Mouse (Mus musculus) frontal cortex, postnatal 25 days (tissue): ENCODE measurements at regions not wholly inside any gene's neighbourhood (a gene's known extent, or its start where the extent isn't known, plus 50 kb on each side); places are given as distances from the start of the nearest gene placed in this dataset.

Source experiments
- DNase-seq, 2 experiments: peaks; one replicate each; pipeline ENCODE4 v3.0.0; 2022; ENCODE audit warnings: low spot score in 2 of 2

GRCm38 (mm10) chr4:12421628-12422319 lies 250.0 kb upstream of the Fam92a start:
- DNase-seq: no peak

DNA sequence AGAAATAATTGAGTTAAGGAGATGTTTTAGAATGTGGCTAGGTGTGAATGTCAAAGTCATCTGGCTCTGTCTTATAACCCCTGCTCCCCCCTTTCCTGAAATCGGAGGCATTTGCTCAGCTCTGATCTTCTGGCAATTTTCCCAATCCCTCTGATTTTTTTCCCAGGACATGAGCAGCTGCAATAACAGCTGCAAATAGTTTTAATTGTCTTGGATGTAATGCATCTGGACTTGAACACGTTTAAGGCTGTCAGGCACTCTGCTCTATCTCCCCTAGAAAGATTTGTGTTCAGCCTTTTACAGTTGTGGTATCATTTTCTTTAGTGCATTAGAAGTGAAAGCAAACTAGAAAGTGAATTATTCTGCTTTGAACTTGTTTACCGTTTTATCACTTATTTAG lies 246.3 kb upstream of the Fam92a start:
- no peak for DNase-seq

DNA sequence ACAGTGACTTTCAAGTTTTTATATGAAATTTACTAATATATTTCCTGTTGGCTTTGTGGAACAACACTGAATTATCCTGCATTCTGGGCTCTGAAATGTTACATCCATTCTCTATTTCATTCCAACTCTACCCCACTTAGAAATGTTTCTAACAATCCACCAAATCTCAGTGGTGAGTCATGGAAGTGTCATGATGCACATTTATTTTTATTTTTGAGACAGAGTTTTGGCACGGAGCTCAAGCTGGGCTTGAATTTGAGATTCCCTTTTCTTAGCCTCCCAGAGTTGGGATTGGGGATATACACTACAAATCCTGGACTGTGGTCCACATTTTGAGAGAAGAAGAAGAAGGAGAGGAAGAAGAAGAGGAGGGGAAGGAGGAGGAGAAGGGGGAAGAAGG lies 223.5 kb upstream of the Fam92a start:
- no peak for DNase-seq

DNA sequence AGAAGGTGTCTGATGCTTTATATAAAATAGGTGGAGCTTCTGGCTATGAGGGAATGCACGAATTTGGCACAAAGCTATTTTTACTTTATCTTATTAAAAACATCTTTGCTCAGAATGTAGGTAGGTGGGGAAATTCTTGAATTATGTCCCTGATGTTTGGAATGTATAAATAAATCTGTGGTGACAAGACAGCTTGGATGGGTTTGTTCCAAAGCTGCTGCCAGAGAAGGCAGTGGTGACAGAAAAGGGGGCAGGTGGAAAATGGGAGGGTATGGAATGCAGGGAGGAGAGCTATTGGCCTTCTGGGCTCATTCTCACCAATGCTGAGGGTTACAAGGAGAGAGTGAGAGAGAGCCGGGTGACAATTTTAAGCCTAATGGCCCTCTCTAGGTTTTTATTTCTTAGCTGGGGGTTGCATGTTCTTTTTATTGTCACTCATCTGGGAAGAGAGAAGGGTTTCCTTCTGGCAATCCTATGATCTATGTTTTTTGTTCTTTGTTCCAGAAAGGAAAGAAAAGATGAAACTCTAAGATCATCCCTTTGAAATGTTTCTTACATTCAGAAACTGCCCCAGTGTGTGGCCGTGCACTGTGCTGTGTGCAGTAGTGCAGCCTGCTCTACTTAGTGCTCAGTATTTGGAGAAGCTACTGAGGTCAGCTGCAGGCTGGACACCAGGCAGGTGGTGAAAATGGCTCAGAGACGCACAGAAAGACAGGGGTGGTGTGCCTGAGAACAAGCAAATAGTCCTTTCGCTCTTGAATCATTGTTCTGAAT lies 205.2 kb upstream of the Fam92a start:
- no peak for DNase-seq

DNA sequence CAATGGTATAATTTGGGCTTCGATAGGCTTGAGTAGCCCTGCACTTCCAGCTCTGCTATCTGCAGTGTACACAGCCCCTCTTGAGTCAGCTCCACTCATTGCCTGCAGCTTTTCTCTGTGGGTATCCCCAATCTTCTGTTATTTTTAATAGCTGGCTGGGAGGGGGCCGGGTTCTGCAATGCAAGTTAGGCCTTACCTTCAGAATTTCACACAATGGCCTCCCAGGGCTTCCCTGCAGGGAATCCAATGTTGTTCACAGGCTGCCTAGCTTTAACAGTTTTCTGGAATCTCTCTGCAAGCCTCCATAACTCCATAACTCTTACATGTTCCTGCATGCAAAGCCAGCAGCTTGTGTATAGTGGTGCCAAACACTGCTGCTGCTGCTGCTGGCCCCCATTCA lies 197.7 kb upstream of the Fam92a start:
- no peak for DNase-seq

GRCm38 (mm10) chr4:12356992-12357634 lies 185.3 kb upstream of the Fam92a start:
- no peak for DNase-seq

GRCm38 (mm10) chr4:12353337-12353856 lies 181.6 kb upstream of the Fam92a start:
- no peak for DNase-seq

- no peak for DNase-seq
Measured at GRCm38 (mm10) chr4:12339236-12339635, 167.4 kb upstream of the Fam92a start.

- DNase-seq: peak in 1 of 2 experiments; percentile 5
Measured at GRCm38 (mm10) chr4:12334832-12335587, 163.2 kb upstream of the Fam92a start.

- DNase-seq: no peak
Measured at GRCm38 (mm10) chr4:12334429-12334828, 162.6 kb upstream of the Fam92a start.

- DNase-seq: no peak
Measured at GRCm38 (mm10) chr4:12316024-12316423, 144.2 kb upstream of the Fam92a start.

DNA sequence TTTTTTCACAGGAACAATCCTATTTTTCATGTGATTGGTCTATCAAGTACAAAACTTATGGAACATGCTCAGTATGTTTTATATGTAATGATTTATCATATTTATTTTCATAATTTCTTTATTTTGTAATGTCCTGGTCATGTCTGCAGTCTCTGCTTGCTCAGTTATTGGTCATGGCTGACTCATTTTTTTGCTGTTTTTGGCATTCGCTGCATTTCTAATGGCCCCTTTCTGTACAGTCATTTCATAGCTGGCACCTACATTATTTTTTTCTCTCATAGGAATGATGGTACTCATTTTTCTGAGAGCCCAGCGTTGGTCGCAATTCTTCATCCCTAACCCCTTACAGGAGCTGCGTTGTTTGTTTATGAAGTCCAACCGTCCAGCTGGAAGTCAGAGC lies 136.5 kb upstream of the Fam92a start:
- no peak for DNase-seq

- no peak for DNase-seq
Measured at GRCm38 (mm10) chr4:12306618-12307565, 135.1 kb upstream of the Fam92a start.

- no peak for DNase-seq
Measured at GRCm38 (mm10) chr4:12287079-12287686, 115.4 kb upstream of the Fam92a start.

- DNase-seq: no peak
Measured at GRCm38 (mm10) chr4:12286391-12286790, 114.6 kb upstream of the Fam92a start.

DNA sequence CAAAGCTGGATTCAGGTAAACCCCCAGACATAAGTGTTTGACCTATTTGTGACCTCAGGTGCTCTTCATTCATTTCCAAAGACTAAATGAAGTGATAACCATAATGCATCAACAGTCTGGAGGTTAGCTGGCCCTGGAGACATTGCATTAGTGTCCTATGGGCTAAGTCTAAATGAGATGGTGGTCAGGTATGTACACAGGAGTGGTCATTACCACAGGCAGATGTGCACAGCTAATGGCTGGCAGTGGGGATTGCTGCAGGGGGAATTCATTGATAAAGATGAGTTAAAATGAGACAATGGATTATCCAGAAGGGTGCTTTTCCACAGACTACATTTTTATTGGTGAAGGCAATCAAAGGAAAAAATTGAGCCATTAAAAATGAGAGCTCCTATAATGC lies 114.2 kb upstream of the Fam92a start:
- no peak for DNase-seq

DNA sequence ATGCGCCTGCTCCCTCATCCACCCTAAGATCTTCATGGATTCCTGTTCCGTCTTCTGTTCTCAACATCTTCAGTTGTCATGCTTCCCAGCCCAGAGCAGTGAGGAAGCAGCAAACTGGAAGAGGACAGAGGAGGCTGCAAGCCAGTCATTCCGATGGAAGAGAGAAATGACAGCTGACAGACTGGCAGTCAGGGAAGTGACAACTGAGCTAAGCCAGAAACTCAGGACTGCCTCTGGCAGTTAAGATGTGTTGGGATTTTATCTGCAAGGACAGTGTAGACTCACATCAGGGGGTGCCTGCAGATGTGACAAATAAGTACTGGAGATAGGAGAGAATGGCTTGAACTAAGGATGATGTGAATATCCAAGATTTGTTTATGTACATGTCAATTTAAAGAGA lies 106.1 kb upstream of the Fam92a start:
- no peak for DNase-seq

GRCm38 (mm10) chr4:12273369-12273768 lies 101.6 kb upstream of the Fam92a start:
- no peak for DNase-seq

- no peak for DNase-seq
Measured at GRCm38 (mm10) chr4:12272914-12273313, 101.1 kb upstream of the Fam92a start.

- no peak for DNase-seq
Measured at GRCm38 (mm10) chr4:12272378-12272777, 100.6 kb upstream of the Fam92a start.
